Mouse (Mus musculus): ENCODE data around the gene E330017A01Rik.

DNA sequence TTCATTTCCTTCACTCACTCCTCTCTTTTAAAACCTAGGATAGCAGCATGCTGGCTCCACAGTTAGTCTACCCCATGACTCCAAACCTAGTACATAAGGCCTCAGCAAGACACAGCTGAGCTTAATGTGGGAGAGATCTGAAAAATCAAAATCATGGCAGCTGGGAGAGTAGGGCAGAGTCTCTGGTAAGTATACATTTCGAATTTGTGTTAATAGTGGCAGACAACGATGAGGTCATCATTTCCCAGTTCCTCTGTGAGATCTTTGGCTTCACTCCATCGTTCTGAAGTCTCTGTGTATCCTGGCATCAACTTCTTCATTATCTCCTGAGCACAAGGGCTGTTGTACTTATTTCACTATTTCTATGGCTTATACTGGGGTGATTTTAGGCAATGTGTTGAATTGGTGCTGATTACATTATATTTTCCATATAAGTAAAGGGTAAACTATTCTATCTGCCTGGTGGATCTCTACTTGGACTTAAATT is at the start of gene E330017A01Rik:
- TF ChIP-seq POLR2A (IDR thresholded peaks at IDR 0.05; ENCODE audit: insufficient read length, low read depth), result no peak
- TF ChIP-seq USF1 (IDR thresholded peaks at IDR 0.05; ENCODE audit: low read depth), result no peak
- TF ChIP-seq TCF12 (IDR thresholded peaks at IDR 0.05; ENCODE audit: insufficient read depth, poor library complexity, severe bottlenecking), result no peak
- TF ChIP-seq MYOG (IDR thresholded peaks at IDR 0.05; ENCODE audit: control insufficient read depth in 1 of 3, insufficient read depth in 1 of 3, insufficient read length in 2 of 3, low read depth in 2 of 3), result no peak
- no peak for TF ChIP-seq E2F4 (IDR thresholded peaks at IDR 0.05; ENCODE audit: insufficient read depth)
- TF ChIP-seq MAX (IDR thresholded peaks at IDR 0.05; ENCODE audit: low read depth), result no peak

All from myocyte (in vitro differentiated cells).